Mouse (Mus musculus): Measurements from ENCODE around the gene Defb20.

Defb20 gene

GRCm38 (mm10) chr2:152476763-152477162 is at the start of gene Defb20:
Gene Defb20, plus strand, starts transcription at chr2:152477063.
- no peak for DNase-seq

- DNase-seq, result no peak
Observed at GRCm38 (mm10) chr2:152427493-152427892, 49.4 kb upstream of the Defb20 start.

GRCm38 (mm10) chr2:152428481-152428880 is 48.4 kb upstream of the Defb20 start:
- DNase-seq, result peak; percentile 63

- peak; percentile 96 for DNase-seq
Observed at GRCm38 (mm10) chr2:152436405-152436901, 40.4 kb upstream of the Defb20 start.

- peak; percentile 96 for DNase-seq
Observed at GRCm38 (mm10) chr2:152436983-152437860, 39.6 kb upstream of the Defb20 start.

GRCm38 (mm10) chr2:152438963-152439362 is 37.9 kb upstream of the Defb20 start:
- DNase-seq, result peak; percentile 74

GRCm38 (mm10) chr2:152439833-152440232 is 37.0 kb upstream of the Defb20 start:
- no peak for DNase-seq

- peak; percentile 75 for DNase-seq
Observed at GRCm38 (mm10) chr2:152442322-152442721, 34.5 kb upstream of the Defb20 start.

GRCm38 (mm10) chr2:152443281-152443680 is 33.6 kb upstream of the Defb20 start:
- DNase-seq, result no peak

GRCm38 (mm10) chr2:152446642-152447041 is 30.2 kb upstream of the Defb20 start:
- no peak for DNase-seq

GRCm38 (mm10) chr2:152447461-152447860 is 29.4 kb upstream of the Defb20 start:
- DNase-seq, result no peak

GRCm38 (mm10) chr2:152450241-152450640 is 26.6 kb upstream of the Defb20 start:
- no peak for DNase-seq

GRCm38 (mm10) chr2:152452101-152452781 is 24.6 kb upstream of the Defb20 start:
- peak; percentile 94 for DNase-seq

GRCm38 (mm10) chr2:152459241-152459640 is 17.6 kb upstream of the Defb20 start:
- DNase-seq, result no peak

GRCm38 (mm10) chr2:152464570-152465150 is 12.2 kb upstream of the Defb20 start, which contains the start of gene Defb23:
Gene Defb23, minus strand, starts transcription at chr2:152464620.
- no peak for DNase-seq

- no peak for DNase-seq
Observed at GRCm38 (mm10) chr2:152470973-152471372, 5.9 kb upstream of the Defb20 start.

GRCm38 (mm10) chr2:152472434-152472833 is 4.4 kb upstream of the Defb20 start:
- DNase-seq, result no peak

- no peak for DNase-seq
Observed at GRCm38 (mm10) chr2:152480881-152481280, 4.0 kb downstream of the Defb20 start.

- DNase-seq, result no peak
Observed at GRCm38 (mm10) chr2:152481726-152482125, 4.9 kb downstream of the Defb20 start.

GRCm38 (mm10) chr2:152487024-152487423 is 10.2 kb downstream of the Defb20 start:
- DNase-seq, result no peak

GRCm38 (mm10) chr2:152490038-152490437 is 13.2 kb downstream of the Defb20 start, which contains the start of gene Defb22:
Gene Defb22, minus strand, starts transcription at chr2:152490138.
- DNase-seq, result no peak

GRCm38 (mm10) chr2:152493151-152493550 is 16.3 kb downstream of the Defb20 start:
- no peak for DNase-seq

GRCm38 (mm10) chr2:152498020-152498419 is 21.2 kb downstream of the Defb20 start:
- DNase-seq, result no peak

Measured in heart, adult 11 months (tissue).